Mouse (Mus musculus) cerebral cortex, adult 2 months (tissue): ENCODE data around the gene Car15.

Experiments
- WGBS: fragments of 180-500 bp; shearing (Covaris S2); methylation state at CpG from one replicate; pipeline ENCODE4 v1.1.7; 2018; 5-methylcytosine and 5-hydroxymethylcytosine counted together

Car15 gene

DNA sequence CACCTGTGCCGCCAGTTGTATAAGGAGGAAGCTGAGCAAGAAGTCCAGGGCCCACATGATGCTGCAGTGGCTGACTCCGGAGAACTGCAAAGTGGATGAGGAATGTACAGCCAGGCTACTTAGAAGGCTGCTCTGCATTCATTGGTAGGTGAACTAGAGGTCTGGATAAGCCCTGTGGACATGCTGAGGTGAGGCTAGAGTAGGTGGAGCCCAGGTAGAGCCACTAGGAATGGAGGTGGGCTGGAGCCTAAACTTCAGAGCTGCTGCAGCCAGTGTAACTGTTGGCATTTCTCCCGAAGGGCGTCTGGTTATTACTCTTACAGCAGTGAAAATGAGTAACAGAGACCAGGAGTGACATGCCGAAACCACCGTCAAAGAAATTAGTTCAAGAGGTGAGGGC is at the start of gene Car15:
TSS of gene Car15 (minus strand) at position 314 of the 400 bp plus-strand sequence.
- WGBS: 88% methylated on average over 6 of the region's 6 CpGs

DNA sequence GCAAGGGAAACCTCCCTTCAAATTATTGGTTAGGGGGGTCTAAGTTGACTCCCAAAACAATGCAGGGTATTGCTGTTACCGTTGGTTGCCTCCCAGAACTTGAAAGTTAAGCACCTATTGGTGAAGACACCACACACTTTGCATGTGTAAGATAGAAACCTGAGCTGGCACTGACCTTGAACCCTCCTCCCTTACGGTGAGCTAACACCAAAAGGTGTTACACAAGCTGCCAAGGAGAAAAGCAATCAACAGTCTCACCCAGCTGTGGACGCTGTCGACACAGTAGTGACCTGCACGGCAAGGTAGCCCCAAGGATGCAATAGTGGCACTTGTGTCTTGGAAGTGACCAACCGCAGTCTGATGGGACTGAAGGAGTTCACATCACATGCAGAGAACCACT is 46.0 kb upstream of the Car15 start:
- 92% methylated on average over 6 of the region's 6 CpGs for WGBS

DNA sequence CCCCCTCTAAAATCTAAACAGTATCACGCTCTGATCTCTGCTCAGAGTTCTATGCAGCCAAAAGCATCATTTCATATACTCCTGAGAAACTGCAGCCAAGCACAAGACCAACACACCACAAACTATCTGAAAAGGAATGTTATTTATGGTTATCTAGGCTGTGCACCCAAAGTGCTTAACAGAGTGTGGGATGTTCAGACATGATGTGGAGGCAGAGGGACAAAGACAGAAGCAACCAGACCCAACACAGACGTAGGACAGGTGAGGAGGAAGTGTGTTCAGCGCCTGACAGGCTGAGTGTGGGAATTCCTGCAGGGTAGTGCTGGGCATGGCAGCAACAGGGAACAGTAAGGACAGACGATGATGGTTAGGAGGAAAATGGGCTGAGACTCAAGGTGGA is 41.4 kb upstream of the Car15 start:
- 44% methylated on average over 4 of the region's 4 CpGs for WGBS

DNA sequence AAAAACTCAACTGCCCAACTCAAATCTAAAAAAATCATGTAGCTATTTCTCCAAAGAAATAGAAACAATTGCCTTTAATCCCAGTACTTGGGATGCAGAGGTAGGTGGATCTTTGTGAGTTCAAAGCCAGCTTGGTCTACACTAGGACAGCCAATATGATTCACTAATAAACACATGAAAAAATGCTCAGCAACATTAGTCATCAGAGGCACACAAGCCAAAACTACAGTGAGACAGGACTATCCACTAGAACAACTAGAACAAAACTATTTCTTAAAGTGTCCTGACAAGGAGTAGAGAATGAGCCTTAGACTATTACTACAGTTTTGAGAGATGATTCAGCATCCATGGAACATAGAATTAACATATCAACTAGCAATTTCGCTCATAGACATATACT is 37.9 kb upstream of the Car15 start:
- 84% methylated on average over 1 of the region's 1 CpGs for WGBS

DNA sequence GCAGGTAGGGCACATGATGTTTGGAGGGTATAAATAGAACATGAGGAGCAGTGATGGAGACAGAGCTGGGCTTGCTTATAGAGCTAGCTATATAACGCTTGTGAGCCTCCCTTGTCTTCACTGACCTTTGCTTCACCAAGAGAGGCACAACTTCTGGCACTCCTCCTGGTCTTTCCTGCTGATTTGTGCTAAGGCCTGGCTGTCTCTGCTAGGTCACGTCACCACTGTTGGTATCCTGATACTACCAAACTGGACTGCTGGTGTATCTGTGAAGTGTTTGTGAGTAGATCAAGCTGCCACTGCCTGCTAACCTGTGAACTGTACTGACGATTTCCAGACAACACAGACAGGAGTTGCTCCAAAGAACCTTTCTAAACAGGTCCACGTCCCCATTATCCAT is 37.0 kb upstream of the Car15 start:
- 87% methylated on average over 4 of the region's 4 CpGs for WGBS

DNA sequence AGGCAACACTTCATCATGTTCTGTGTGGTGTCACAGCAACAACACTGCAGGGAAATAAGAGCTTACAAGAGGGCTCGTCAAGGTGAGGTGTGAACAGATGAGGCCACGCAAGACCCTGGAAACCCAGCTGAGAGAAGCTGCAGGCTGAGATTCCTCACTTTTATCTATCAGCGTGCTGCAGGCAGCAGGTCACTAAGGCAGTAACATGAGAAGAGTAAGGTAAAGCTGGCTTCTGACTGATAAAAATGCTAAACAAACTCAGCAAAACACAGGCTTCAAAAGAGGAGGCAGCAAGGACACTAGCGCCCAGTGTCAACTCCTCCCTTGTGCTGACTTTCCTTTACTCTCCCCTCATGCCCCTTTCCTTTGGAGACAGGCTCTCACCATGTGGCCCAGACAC is 34.8 kb upstream of the Car15 start:
- WGBS: 76% methylated on average over 4 of the region's 4 CpGs

DNA sequence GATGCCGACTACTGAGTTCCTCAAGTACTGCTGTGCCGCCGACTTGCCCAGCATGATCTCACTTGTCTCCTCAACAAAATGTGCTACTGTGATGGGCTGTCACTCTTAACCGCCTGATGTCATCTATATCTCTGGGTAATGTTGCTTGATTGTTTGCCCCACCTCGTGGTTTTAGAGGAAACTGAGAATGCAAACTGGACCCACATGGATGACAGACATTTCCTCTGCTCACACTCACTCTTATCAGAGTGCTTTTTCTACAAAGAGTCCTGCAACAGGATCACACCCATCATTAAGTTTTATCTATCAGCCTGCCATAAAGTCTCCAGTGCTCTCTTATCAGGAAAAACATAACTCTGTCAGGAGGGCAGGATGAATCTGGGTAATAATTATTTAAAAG is 33.1 kb upstream of the Car15 start:
- WGBS: 81% methylated on average over 5 of the region's 5 CpGs

DNA sequence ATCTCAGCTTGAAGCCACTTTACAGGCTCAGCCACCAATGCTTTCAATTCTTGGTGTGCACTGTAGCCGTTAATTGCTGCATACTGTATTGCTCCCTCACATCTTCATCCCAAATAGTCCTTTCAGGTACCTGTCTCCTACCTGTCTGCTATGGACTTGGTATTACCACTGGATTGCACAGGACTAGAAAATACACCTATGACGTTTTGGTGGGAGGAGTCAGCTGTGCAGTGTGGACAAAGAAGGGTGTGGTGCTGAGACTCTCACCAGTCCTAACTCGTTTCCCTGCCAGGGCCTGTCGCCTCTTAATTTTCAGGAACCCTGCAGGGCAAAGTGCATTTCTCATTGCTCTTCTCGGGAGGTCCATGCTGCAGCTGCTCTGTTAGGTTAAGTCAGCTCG is 27.6 kb upstream of the Car15 start:
- 67% methylated on average over 6 of the region's 6 CpGs for WGBS

DNA sequence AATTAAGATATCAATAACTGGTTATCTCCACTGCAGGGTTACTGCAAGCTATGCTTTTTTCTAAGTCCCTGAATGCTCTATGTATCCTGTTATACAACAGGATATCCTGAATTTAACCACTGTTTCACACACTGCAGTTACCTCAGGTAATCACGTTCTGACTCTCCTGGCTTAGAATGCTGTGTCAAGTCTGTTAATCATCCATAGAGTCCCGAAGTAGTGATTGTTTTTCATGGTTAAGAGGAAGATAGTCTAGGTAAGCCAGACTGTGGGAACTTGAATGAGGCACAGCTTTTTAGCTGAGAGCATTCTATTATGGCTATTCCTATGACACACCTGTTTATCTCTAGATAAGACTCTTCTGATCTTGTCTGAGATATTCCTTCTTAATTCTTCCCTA is 27.1 kb upstream of the Car15 start:
- WGBS: 72% methylated on average over 2 of the region's 2 CpGs

DNA sequence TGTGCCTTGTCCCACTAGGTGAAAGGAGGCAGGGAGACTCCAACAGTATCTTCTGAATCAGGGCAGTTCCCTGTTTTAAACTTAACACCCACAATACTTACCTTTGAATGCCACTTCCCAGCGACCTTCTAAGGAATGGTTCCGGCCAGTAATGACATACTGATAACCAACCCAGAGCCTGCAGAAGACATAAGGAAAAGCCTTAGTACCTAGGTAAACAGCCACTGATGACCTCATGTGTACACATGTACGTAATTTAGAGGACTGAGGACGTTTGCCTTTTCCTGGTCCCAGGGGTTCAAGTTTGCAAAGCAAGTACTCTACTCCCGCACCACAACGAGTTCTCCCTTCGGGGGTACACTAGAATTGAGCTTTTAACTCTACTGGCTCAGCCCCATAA is 19.0 kb upstream of the Car15 start:
- WGBS: 90% methylated on average over 7 of the region's 7 CpGs

DNA sequence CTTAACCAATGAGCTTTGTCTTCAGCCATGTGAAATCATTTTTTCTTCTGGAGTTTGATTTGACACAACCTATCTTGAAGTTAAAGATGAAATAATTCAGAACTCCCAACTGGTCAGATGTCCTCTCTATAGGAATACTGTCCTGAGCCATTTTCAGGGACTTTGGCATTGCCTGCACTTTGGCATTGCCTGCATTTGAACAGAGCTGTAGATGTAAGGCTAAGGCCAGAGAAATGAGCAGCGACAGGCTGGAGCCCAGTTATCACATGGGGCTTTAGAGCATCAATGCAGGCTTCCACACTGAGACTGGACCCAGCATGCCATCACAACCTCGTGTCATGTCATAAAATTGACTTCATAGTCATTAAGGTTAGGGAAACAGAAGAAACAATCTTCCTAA is 15.1 kb upstream of the Car15 start:
- WGBS: 96% methylated on average over 2 of the region's 2 CpGs

DNA sequence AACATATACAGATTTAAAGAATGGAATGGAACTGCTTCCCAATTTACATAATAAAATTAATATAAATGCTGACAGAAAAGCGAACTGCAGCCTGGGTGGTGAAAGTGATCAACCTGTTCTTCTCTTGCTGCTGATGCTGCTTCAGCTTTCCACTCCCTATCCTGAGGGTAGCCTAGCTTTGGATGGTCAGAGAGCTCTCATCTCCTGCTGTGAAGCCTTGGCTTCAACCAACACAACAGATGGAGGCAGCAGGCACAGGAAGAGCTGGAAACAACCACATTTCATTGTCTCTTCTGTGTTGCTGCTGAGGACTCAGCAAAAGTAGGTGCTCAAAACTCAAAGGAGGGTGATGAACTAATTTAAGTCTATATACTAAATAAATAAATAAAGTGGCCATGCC is 13.7 kb upstream of the Car15 start:
- 72% methylated on average over 1 of the region's 1 CpGs for WGBS

DNA sequence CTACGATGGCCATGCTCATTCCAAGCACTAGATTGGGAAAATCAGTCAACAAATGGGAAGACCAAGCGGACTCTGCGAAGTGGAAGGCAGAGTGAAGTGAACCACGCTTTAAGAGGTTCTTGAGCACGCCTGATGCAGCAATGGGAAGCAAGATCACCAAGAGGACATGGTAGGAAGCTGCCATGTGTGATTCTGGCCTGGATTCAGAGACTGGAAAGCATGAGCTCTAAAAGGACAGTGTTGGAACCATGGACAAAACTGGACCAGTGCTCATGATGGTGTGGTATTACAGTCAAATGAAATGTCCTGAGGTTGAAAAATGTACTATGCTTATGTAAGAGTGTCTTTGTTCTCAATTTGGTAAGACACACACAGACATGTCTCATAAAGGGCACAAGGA is 13.2 kb upstream of the Car15 start:
- WGBS: 96% methylated on average over 5 of the region's 5 CpGs

DNA sequence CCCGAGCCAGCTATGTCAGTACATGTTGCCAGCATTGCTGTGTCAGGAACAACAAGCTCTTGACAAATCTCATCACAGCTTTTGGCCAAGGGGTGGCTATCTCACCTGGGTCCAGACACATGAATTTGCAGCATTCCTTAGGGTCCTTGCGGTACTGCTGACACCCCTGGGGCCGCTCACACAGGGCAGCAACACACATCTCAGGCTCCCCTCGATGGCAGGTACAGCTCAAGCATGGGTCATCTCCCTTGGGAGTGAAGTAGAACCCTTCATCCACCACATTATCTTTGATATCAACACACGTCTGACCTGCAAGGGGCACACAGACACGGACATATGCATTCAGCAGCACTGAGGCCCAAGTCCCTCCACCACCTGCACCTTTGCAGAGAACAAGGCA is 11.3 kb upstream of the Car15 start:
- WGBS: 85% methylated on average over 6 of the region's 6 CpGs

DNA sequence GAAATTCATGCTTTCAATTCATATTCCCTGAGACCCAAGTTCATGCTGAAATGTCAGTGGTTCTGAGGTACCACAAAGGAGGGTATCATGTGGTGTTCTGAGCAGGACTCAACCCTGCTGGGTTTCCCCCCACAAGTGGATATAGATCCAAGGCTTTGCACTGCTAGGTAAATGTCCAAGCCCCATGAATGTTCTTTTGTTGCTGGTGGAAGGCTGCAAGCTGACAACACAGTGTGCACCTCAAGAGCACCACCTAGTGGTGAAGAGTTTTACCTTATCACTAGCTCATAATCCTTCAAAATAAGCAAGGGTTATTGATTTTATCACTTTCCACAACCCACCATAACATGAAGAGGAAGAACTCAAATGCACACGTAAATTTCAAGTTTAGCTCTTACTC is 10.8 kb upstream of the Car15 start:
- WGBS: 24% methylated on average over 1 of the region's 1 CpGs

DNA sequence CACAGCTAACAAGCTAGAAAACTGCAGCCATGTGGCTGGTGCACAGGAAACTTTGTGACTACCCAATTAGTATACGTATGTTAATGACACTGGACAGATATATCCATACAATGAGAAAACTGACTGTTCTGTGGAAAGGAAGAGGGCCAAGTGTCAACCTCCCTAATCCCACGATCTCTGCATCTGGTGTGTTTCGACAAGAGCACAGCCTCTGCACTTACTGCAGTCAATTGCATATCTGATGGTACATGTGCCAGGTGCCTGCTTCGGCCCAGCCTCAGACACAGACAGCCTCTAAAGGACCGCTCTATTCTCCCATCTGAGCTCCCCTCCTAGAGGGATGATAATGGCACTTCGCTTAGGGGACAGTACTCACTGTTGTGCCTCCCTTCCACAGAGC is 10.3 kb upstream of the Car15 start:
- WGBS: 83% methylated on average over 6 of the region's 6 CpGs

DNA sequence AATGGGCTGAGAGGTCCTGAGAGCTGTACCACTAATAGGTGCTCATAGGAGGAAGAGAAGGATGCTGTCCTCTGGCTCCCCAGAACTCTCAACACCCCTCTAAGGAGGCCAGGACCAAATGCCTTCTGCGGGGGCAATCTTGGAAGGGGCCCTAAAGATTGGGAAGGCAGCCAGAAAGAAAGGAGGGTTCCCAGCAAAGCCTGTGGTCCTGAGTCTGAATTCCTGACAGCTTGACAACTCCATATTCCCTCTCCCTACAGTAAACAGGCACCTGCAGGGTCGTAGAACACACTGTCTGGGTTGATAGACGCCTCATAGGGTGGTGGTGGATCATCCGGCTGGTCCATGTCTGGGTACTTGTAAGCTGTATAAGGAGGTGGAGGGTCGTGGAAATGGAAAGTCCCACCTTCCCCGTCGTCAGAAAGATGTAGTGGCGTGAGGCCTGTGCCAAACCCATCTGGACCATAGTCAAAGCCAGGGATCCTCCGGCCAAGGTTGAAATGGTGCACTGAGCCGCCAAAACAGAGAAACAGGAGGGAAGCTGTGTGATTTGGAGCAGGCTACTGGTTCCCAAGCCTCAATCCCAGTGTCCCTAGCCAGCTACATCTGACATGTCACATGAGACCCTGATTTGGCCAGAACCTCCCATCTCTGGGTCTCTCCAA is 5.7 kb upstream of the Car15 start:
- WGBS: 81% methylated on average over 10 of the region's 10 CpGs

DNA sequence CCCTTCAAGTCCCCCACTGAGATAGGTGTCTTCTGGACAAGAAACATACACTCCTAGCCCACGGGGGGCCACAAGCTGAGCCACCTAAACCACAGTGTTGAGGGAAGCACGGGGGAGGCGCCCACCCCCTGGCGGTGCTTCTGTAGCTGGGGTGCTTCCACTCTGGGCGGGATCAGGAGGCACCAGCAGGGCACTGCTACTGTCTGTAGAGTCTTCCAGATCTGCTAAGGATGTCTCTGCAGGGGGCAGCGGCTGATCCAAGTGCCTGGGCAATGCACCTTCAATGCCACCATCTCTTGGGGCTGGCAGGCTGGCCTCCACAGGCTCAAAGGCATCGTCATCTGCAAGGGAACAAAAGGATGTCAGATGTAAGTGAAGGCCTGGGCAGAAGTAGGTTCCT is 4.3 kb upstream of the Car15 start:
- 89% methylated on average over 7 of the region's 7 CpGs for WGBS

DNA sequence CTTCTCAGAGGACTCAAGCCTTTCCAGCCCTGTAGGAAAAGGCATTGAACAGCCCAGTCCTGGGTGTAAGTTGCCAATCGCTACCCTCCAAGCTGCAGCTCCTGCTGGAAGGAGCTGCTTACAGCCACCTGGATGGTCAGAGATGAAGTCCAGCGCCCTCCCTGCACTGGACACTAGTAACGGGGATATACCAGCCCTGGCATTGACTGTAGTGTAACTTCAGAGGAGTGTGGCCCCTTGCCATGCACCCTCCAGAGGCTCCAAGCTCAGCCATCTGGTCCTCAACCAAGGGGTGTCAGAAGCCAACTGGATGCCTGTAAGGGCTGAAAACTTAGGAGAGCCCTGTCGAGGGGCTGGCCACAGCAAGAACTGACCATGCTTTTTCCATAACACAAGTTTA is 1.8 kb upstream of the Car15 start:
- 66% methylated on average over 4 of the region's 4 CpGs for WGBS

DNA sequence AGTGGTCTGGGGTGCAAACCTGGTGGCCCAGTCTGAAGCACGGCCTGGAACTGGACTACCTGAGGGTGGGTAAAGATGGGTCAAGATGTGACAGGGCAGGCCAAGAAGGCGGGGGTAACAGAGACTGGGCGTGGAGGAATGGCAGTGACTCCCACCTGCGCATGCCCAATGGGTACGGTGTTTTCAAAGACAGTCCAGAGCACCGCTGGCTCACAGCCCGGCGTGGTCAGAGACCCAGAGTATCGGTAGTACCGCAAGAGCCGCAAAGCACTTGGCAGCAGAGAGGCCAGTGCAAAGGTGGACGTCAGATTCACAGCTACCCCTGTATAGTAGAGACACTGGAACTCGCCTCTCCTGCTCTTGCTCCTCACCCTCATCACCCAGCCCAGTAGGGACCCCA is 2.7 kb downstream of the Car15 start:
- WGBS: 43% methylated on average over 13 of the region's 13 CpGs

DNA sequence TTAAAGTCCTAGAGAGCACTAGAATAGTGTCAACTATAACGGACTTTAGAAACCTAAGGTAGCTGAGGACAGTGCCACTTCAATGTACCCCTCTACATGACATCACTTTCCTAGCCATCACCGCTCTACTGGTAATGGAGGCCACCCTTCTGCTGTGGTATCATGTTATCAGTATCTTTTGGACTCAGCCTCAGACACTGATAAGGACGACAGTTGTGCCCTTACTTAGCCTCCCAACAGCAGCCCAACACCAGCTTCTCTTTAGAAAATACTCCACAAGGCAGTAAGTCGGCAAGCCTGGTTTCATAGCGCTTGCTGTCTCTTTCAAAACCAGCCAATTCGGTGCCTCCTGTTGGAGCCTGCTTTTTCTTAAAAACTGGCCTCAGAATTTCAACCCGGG is 3.6 kb downstream of the Car15 start:
- WGBS: 37% methylated on average over 7 of the region's 7 CpGs

DNA sequence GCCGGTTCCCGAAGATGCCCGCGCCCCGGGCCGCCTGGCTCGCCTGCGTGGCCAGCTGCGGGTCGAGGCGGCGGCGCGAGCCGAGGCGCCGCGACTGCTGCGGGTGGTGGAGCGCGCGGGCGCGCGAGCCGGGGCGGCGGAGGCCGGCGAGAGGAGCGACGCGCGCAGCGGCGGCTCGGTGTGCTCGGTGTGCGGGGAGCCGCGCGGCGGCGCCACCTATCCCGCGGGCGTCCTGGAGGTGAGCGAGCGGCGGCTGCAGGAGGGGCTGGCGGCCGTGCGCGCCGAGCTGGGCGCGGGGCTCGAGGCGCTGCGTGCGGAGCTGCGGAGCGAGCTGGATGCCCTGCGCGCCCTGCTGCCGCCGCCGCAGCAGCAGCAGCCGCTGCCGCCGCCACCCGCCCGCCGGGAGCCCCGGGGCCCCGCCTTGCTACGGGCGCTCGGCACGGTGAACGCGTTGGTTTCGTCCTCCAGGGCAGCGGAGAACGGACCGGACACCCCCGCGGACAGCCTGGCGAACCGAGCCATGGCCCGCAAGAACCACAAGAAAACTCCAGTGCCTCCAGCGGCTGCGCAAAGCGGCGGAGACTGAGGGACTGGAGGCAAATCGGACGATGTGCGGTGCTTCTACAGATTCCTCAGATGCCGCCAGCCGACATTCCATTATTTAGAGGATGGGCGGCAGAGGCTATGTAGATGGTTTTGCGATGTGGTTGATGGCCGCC is 4.3 kb downstream of the Car15 start:
- under 1% methylated on average over 98 of the region's 103 CpGs for WGBS

DNA sequence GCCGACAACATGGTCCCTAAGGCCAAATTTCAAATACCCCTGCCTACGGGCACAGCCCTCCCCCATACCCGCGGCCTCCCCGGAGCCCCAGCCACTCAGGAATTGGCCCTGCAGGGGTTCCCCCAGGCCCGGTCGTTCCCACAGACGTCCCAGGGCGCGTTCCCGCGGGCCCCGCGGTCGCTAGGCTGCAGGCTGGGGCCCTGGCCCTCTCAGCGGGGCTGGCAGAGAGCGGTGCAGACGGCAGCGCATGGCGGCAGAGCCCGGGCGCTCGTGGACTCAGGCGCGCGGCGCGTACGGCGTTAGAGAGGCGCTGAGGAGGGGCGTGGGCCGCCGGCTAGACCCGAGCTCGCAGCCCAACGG is 4.9 kb downstream of the Car15 start:
- under 1% methylated on average over 36 of the region's 37 CpGs for WGBS

DNA sequence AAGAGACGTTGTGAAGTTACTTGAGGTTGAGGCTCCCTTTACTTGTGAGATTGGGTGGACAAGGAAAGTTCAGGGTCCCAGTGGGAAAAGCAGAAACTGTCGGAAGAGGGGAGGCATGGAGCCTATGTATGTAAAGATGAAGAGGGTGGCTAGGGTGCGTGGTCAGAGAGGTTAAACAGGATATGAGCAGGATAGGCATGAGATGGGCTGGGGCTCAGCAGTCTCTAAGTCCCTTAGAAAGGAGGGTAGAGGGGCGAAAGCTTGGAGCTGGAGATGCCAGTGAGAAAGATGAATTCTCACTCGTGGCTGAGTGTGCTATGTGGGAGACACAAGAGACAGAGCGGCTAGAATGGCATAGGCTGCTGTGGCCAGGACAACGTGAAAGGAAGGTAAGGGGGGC is 5.3 kb downstream of the Car15 start, which contains the start of gene B830017H08Rik:
TSS of gene B830017H08Rik (plus strand) at position 301 of the 400 bp plus-strand sequence.
- WGBS: 23% methylated on average over 7 of the region's 7 CpGs
